Mouse (Mus musculus) kidney, postnatal 25 days (tissue): ENCODE measurements at regions not wholly inside any gene's neighbourhood (a gene's known extent, or its start where the extent isn't known, plus 50 kb on each side); places are given as distances from the start of the nearest gene placed in this dataset.

Experiments used
- DNase-seq, 2 experiments: peaks; one replicate each; pipeline ENCODE4 v3.0.0; 2021; ENCODE audit warnings: mixed read lengths in 2 of 2

GRCm38 (mm10) chr15:97620261-97620660, 85.4 kb downstream of the Rpap3 start:
- no peak for DNase-seq

- no peak for DNase-seq
Observed at GRCm38 (mm10) chr15:97619764-97620163, 85.9 kb downstream of the Rpap3 start.

DNA sequence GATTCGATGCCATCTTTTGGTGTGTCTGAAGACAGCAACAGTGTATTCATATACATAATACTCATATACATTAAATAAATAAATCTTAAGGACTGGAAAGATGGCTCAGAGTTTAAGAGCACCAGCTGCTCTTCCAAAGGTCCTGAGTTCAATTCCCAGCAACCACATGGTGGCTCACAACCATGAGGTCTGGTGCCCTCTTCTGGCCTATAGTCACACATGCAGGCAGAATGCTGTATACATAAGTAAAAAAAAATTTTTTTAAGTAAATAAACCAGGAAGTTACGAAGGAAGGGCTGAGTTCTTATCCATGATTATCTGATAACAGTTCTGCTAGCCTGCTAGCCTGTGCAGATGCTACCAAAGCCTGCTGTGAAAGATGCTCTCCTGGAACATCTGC, 93.3 kb downstream of the Rpap3 start:
- DNase-seq, result no peak

- DNase-seq, result no peak
Observed at GRCm38 (mm10) chr15:97610767-97611166, 94.9 kb downstream of the Rpap3 start.

DNA sequence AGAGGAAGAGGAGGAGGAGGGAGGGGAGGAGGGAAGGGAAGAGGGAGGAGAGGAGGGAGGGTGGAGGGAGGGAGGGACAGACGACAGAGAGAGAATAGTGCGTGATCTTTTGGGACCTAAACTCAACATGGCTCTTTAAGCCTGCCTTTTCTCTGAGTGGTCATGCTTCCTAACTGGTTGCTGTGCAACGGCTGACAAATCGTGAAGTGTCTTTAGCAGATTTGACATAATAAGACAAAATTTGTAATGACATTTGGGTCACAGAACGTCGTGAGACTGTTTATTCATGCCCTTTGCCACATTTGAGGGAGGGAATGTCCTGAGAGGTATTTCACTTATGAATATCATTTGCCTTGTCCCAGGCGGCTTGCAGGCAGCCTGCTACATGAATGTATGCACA, 96.1 kb downstream of the Rpap3 start:
- no peak for DNase-seq

- DNase-seq, result no peak
Observed at GRCm38 (mm10) chr15:97608651-97609050, 97.0 kb downstream of the Rpap3 start.

- DNase-seq, result no peak
Observed at GRCm38 (mm10) chr15:97607617-97608206, 97.9 kb downstream of the Rpap3 start.

DNA sequence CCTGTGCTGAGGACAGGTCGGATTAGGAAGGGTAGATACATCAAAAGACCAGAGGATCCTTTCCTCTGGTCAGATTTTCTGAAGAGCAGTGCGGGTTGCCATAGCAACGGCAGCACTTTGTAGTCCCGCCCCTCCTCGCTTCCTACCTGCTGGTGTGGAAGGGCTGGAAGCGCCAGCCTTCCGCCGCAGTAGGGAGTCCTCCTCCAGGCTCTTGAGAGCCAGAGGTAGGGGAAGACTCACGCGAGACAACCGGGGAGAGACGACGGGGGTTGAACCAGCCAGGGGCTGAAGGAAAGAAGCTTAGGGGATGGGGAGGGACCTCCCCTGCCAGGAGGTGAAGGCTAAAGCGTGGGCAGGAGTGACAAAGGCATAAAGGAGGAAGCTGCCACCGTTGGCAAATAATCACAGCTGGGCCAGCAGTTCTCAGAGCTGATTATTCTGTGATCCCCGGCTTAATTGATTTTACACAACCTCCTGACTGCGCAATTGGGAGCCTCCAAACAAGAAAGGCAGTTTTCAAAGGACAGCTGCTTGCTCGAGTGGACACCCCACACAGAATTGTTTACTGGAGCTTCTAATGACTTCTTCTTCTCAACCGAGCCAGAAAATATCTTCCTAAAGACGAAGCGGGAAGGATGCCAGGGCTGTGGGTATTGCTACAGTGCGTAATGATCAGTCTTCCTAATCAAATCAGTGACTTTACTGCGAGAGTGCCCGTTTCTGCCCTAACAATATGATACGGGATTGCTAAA, 98.8 kb downstream of the Rpap3 start:
- peak; percentile 38 to 51 for DNase-seq

DNA sequence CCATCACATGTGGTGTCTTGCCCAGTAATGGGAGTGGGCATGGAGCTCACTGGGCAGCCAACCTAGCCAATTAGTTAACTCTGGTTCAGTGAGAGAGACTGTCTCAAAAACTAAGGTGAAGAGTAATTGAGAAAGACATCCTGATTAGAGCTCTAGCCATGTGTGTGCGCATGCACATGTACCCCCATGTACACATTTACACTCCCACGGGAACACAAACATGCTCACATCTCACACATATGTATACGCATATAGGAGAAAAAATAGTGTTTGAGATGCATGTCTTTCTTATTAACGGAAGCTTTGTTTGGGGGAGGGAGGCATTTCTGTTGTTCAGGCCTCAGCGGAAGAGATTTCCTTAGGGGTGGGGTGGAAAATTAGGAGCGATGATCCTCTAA, 99.4 kb downstream of the Rpap3 start:
- DNase-seq, result no peak

DNA sequence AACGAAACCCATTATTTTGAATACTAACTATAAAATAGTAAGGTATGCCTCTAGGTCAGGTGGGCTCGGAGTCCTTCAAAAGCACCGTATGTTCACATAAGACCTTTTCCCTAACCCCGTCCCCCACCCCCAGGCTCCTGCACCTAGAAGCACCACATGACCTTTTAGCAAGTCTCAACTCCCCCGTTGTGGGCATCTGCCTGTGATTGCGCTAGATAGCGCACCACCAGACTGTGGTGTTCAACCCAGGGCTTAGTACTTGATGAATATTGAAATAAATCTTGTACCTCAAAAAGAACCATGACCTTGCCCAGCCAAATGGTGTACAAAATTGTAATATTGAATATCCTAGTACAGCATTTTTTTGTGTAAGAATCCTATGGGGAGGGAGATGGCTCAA, 99.8 kb downstream of the Rpap3 start:
- DNase-seq, result no peak

DNA sequence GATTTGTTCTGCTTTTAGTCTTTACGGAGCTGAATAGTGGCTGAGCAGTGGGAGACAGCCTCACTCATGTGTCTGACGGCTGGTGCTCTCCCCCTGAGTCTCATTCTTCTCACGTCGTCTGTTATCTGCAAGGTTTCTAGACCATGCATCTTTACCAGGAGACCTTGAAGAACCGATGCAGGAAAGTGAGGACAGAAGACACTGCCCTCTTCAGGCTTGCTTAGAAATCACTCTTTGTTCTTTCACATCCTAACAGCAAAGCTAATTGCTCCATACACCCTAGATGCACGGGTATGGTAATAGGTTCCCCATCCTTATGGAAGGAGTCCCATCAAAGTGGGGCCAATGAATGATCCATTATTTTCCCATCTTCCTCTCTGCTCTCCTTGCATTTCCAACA, 102.1 kb downstream of the Rpap3 start:
- no peak for DNase-seq

DNA sequence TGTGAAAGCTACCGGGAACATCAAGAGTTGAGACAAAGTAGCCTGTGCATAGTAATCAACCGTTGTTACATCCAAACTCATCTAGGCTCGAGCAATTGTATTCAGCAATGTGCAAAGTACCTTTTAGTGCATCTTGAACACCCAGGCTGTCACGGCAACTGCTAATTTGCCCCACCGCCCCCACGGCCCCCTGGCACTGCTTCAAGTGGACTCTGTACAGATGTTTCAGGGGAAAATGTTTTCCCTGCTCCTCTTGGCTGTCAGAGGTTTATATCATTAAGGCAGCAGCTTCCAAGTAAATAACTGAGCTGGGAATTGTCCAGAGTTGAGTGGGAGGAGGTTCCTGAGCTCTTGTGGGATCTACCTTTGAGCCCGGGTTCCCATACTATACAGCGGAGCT, 107.4 kb downstream of the Rpap3 start:
- peak; percentile 79 to 87 for DNase-seq

- DNase-seq, result no peak
Observed at GRCm38 (mm10) chr15:97596514-97597081, 109.0 kb downstream of the Rpap3 start.

DNA sequence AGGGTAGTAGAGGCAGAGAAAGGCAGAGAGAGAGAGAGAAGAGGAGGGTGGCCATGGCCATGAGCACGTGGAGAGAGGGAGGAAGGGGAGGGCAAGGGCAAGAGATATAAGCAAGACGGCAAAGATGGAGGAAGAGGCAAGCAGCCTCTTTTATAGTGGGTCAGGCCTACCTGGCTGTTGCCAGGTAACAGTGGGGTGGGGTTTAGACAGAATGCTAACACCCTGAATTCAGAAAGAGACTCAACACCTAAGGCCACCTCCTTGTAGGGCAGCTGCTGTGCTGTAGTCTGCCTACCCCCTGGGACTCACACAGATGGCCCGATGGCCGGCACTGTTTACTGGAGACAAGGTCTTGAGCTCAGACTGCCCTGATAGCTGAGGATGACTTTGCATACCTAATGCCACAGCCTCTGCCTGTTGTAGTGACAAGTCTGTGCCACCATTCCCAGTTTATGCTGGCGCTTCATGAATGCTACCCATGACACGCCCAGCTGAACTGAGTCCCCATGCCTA, 110.3 kb downstream of the Rpap3 start:
- no peak for DNase-seq

DNA sequence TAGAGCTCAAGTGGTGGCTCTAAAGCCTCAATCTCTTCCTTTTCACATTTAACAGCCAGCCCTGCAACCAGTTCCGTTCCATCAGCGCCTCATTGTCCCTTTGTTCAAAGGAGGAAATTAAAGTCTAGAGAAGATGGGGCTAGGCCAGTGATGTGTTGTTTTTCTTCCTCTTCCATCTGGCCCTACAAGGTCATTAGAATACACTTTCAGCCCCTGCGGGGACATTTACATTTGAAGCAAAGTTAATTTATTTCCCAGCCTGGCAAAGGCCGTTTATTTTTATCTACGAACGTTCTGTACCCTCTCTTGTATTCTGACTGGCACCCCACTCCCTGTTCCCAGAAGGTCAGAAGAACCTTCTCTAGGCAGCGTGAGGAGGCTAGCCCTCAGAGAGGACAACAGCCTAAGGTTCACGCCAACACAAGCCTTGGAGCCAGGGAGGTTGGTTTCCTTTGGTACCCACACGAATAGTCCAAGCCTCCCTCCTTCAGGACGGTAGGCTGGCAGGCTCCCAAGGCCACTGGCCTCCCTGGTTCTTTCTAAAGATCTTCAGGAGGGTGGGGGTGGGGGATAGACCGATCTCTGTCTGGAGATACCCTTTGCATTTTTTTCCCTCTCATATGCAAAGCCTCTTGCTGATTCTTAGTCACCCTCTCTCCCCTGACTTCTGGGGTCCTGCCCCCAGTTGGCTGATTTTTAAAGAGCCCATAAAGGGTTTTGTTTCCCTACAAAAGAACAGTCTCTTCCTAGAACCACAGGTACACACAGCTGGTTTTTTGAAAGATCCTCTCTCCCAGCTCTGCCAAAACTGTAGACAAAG, 111.6 kb downstream of the Rpap3 start:
- DNase-seq, result peak in 1 of 2 experiments; percentile 41

DNA sequence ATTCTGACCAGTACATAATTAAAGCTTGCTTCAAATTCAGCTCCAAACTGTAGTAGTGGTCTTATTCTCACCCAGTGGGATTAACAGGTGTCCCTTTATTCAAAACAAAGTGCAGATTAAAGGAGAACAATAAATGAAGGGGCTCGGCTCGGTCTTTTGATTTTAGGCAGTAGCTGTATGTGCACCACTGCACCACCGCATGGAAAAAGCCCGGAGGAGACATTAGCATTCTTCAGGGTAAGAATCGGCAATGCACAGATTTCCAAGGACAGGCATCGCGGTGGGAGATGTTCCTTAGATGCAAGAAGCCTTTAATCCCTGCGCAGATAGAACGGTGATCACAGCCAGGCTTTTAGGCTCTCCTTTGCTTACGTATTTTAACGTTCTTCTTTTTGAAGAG, 112.8 kb downstream of the Rpap3 start:
- no peak for DNase-seq

DNA sequence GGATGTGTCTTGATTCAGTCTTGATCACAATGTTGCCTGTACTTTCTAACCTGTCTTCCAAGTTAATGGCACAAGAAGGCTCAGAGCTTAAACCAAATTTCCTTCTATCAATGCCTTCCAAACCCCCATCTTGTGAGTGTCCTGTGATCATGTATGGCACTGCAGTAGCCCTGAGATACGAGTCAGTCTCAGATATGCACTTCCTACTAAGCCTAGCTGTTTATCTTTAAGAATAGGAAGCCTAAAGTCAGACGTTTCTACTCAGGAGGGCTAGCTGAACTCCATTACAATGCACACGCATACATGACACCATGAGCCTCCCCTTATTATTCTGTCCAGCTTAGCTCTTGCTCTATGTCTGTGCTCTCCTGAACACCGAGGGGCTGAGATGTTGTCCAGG, 114.2 kb downstream of the Rpap3 start:
- DNase-seq, result no peak

DNA sequence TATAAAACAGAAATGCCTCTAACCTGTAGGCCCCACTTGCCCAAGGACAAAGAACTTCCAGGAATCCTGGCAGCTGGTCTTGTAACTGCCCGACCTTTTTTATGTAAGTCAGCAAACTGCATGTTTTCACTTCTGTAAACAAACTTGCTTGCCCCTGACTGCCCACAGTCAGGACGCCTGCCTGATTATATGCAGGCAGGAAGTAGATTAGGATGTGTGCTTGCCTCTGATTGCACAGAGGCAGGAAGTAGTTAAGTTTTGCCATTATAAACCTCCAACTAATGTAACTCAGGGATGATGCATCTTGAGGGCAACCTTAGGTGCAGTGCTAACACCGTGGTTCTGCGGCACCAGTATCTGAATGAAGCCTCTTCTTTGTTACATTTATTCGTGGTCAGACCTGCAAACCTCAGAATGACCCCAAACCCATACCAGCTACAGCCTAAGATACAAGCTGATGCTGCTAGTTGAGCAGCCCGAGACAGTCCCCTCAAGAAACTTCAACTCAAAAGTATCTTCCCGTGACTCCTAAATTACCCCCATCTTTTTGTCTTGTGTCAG, 114.8 kb downstream of the Rpap3 start:
- no peak for DNase-seq

DNA sequence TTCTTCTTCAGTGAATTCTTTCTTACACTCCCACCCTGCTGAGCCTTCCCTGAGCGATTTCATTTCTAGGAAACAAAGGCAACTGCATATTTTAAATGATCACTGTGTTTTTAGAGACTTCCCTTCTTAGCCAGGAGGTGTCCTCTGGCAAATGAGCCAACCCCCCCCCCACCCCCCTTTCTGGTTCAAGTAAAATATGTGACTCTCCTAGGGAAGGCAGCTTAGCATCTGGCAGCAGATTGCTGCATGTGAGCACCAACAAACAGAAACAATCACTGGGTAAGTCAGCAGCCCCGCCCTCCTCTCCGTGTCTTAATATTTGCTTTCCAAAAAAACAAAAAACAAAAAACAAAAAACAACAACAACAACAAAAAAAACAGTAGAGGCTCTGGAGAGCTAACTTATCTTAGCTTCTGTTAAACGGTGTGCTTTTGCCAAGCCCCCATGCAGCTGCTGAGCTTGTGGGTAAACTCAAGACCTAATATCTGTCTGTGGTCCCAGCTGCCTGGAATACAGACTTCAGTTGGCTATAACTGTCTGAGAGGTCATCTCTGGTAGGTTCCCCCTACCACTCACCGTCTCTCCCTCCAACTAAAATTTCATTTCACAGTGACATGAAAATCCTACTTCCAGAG, 117.9 kb downstream of the Rpap3 start:
- peak in 1 of 2 experiments; percentile 20 for DNase-seq

DNA sequence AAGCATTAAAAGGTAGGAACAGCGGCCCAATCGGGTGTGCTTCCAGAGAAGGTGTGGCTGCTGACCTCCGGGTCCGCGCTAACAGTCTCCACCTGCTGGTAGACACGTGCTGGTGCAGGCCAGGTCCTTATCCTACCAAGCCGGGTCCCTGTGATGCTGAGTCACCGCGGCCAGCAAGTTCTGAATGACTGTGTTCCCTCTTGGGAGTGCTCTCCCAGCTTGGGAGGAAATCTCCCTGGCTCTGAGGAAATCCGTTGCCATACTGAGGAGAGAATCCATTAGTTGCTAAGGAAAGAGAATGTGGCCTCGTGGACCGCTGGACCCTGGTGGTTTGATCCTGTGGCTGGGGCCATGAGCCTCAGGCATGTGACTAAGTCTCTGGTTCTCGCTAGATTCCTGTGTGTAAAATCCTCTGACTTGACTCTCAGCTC, 123.9 kb downstream of the Rpap3 start:
- peak; percentile 88 to 92 for DNase-seq

DNA sequence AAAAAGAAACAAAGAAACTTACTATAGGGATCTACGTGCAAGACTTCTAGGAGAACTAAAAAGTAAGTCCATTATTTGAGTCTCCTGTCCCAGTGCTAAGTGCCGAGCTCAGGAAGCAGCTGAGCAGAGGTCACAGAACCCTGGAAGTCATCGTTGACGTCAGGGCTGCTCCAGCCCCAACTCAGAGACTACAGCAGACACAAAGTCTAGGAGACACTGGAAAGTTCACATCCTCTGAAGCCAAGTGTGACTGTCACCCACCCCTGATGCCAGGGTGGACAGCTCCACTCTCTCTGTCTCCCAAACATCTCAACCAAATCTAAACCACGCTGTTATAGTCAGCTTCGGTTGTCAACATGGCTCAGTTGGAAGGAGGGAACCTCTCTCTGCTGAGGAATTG, 124.9 kb downstream of the Rpap3 start:
- DNase-seq, result peak; percentile 29 to 73

GRCm38 (mm10) chr15:97578046-97578445, 127.6 kb downstream of the Rpap3 start:
- DNase-seq, result peak in 1 of 2 experiments; percentile 19
